Mouse (Mus musculus): ENCODE measurements at regions not wholly inside any gene's neighbourhood (a gene's known extent, or its start where the extent isn't known, plus 50 kb on each side); places are given as distances from the start of the nearest gene placed in this dataset.
"Not testable (repeated sequence)": the region's sequence is repeated elsewhere in the genome, so short reads cannot be mapped to it uniquely, and the experiment has no call there.

GRCm38 (mm10) chr6:20555320-20555883 lies 659.9 kb upstream of the Kcnd2 start:
- intact Hi-C loops (cut with DNase I), result no loop called here
- no peak for DNase-seq (ENCODE audit: extremely low spot score in 1 of 2, low spot score in 2 of 2)

DNA sequence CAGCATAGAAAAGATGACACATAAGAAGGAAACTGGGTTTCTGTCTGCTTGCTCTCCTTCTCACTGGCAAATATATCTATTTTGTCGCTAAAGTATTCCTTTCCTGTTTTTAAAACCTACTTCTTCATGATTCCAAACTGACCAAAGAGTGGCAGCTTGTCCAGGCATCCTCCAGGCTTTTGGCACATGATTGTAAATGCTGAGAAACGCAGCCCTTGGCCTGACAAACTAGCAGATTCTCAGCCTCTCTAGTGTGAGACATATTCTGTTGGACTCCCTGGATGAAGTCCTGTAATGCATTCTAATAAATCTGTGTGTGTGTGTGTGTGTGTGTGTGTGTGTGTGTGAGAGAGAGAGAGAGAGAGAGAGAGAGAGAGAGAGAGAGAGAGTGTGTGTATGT lies 642.7 kb upstream of the Kcnd2 start:
- intact Hi-C loops (cut with DNase I), result no loop called here
- no peak for DNase-seq (ENCODE audit: extremely low spot score in 1 of 2, low spot score in 2 of 2)

GRCm38 (mm10) chr6:20574734-20575133 lies 640.6 kb upstream of the Kcnd2 start:
- no peak for DNase-seq (ENCODE audit: extremely low spot score in 1 of 2, low spot score in 2 of 2)
- intact Hi-C loops (cut with DNase I), result no loop called here

- no peak for DNase-seq (ENCODE audit: extremely low spot score in 1 of 2, low spot score in 2 of 2)
- intact Hi-C loops (cut with DNase I), result no loop called here
These were observed 616.5 kb upstream of the Kcnd2 start for GRCm38 (mm10) chr6:20598783-20599182.

GRCm38 (mm10) chr6:20604170-20604569 lies 611.1 kb upstream of the Kcnd2 start:
- intact Hi-C loops (cut with DNase I), result no loop called here
- DNase-seq (ENCODE audit: extremely low spot score in 1 of 2, low spot score in 2 of 2), result peak in 1 of 2 experiments; percentile 33

DNA sequence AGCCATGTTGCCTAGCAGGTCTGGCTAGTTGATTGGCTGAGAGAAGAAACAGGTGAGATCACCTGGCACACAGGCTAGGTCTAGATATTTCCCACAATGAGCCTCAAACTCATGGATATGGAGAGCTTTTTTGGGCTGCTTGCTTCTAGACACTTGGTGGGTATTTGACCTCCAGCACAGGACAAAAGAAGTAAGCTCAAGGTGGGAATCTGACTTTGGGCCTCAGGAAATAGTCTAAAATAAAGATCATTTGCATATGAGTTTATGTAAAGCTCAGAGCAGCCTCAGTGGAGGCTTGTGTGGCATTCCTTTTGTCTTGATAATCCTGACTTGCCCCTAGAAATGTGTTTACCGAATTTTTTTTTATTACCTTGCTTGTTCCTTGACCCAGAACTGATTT lies 594.8 kb upstream of the Kcnd2 start:
- DNase-seq (ENCODE audit: extremely low spot score in 1 of 2, low spot score in 2 of 2), result no peak
- intact Hi-C loops (cut with DNase I), result no loop called here

GRCm38 (mm10) chr6:20626382-20626781 lies 588.9 kb upstream of the Kcnd2 start:
- DNase-seq (ENCODE audit: extremely low spot score in 1 of 2, low spot score in 2 of 2), result no peak
- intact Hi-C loops (cut with DNase I), result no loop called here

GRCm38 (mm10) chr6:20627071-20627470 lies 588.2 kb upstream of the Kcnd2 start:
- DNase-seq (ENCODE audit: extremely low spot score in 1 of 2, low spot score in 2 of 2), result no peak
- intact Hi-C loops (cut with DNase I), result no loop called here

DNA sequence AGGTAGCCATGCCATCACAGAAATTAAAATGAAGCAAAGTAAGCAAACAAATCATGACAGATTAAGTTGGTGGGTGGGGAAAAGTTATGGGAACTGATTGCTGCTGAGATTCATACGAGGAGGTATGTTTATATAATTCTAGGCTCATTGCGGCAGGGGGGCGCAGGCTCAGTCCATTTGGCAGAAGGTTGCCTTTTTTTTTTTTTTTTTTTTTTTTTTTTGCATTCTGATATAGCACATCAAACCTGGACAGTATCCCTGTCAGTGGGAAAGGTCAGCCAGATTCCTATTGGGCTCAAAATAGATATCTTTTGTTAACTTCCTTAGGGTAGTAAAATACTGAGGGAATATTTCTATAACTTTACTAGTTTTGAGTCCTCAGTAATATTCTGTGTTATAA lies 575.0 kb upstream of the Kcnd2 start:
- DNase-seq (ENCODE audit: extremely low spot score in 1 of 2, low spot score in 2 of 2), result no peak
- intact Hi-C loops (cut with DNase I), result no loop called here

DNA sequence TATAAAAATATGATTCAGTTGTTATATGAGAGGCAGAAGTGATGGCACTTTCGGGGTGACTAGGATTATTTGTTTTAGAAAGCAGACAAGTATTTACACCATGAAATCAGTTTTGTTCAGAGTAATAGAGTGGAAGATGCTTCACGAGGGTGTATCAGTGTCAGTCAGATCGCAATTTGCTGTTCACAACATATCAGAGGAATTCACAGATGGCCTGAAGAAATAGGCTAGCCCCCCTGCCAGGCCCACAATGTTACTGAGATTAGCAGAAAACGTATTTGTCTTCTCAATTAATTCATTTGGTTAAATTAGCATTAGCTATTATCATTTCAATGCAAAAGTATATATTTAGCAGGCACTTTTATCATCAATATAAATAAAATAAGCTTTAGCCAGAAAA lies 573.9 kb upstream of the Kcnd2 start:
- intact Hi-C loops (cut with DNase I), result no loop called here
- DNase-seq (ENCODE audit: extremely low spot score in 1 of 2, low spot score in 2 of 2), result no peak

DNA sequence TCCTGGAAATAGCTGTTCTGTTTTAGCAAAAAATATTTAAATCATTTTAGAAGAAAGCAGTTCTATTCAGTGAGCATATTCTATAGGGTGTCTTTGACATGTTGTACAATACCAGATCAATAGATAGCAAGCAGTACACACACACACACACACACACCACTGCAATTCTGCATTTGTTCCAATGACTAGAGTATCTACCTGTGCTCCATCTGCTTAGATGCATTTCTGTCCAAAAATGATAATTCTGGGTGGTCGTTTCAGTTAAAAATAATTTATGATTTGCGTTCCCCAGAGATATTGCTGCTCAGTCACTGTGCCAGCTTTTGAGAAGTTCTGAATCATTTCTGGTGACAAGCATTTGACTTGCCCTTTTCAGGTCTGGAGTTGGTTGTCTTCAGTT lies 573.5 kb upstream of the Kcnd2 start:
- DNase-seq (ENCODE audit: extremely low spot score in 1 of 2, low spot score in 2 of 2), result no peak
- intact Hi-C loops (cut with DNase I), result no loop called here

- DNase-seq (ENCODE audit: extremely low spot score in 1 of 2, low spot score in 2 of 2), result no peak
- intact Hi-C loops (cut with DNase I), result no loop called here
These were observed 558.3 kb upstream of the Kcnd2 start for GRCm38 (mm10) chr6:20657042-20657441.

DNA sequence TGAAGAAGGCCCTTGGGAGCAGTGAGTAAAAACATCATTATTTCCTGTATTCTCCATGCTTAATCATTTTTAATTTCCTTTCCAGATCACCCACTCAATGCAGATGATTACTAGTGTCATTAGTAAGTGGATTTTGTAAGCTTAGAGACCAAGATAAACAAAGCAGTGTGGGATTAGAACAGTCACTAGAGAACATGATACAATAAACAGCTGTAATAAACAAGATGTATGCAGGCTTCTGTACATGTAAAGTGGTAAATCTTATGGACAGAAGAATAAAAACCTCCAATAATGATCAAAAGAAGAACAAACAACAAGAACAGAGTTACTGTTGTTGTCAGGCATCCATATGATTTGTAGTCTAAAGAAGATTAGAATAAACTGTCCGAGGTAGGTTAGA lies 542.1 kb upstream of the Kcnd2 start:
- intact Hi-C loops (cut with DNase I), result no loop called here
- no peak for DNase-seq (ENCODE audit: extremely low spot score in 1 of 2, low spot score in 2 of 2)

- DNase-seq (ENCODE audit: extremely low spot score in 1 of 2, low spot score in 2 of 2); intact Hi-C loops (cut with DNase I): not testable (repeated sequence)
These were observed 528.7 kb upstream of the Kcnd2 start for GRCm38 (mm10) chr6:20686447-20687238.

DNA sequence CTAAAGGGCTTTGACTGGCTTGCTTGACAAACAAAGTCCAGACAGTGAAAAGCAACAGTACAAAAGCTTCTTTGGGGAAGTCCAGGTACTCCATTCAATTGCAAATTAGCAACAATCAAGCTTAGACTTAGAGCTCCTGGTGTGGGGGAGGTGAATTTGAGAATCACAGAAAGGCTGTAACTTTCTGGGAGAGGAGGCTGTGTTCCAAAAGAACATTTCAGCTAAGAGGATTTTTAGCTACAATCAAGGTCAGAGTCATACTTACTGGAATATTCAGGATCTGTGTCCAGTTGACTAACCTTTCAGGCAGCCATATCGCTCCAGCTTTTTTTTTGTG lies 528.1 kb upstream of the Kcnd2 start:
- intact Hi-C loops (cut with DNase I); DNase-seq (ENCODE audit: extremely low spot score in 1 of 2, low spot score in 2 of 2): not testable (repeated sequence)

DNA sequence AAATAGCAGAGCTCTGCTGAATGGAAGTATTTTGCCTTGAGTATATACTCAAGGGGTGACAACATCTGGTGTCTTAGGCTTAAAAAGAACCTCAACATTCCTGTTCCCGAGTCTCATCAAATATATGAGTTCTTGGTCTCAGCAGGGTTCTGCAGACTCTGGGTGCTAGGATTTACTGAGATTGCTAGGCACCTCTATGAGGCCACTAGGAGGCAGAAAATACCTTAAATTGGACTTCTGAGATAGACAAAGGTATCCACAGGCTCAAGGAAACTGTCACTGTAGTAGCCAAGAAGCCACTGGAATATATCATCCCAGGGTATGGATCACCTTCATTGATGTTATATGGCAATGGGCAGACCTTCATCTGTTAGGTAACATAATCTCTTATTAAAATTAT lies 489.4 kb upstream of the Kcnd2 start:
- DNase-seq (ENCODE audit: extremely low spot score in 1 of 2, low spot score in 2 of 2), result no peak
- intact Hi-C loops (cut with DNase I), result no loop called here

- DNase-seq (ENCODE audit: extremely low spot score in 1 of 2, low spot score in 2 of 2), result no peak
- intact Hi-C loops (cut with DNase I), result no loop called here
These were observed 476.2 kb upstream of the Kcnd2 start for GRCm38 (mm10) chr6:20739095-20739494.

DNA sequence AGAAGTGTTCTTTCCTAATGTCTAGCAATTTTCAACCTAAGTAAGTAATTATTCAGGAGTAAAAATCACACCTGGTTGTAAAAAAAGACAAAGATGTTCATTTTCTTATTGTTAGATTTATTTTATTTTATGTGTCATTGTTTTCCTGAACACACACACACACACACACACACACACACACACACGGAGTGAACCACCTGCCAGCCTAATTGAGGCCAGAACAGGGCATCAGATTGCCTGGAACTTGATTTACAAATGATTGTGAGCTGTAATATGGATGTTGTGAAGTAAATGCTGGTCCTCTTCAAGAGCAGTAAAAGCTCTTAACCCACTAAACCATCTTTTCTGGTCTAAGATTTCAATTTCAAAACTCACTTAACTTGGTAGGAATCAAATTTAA lies 474.9 kb upstream of the Kcnd2 start:
- no peak for DNase-seq (ENCODE audit: extremely low spot score in 1 of 2, low spot score in 2 of 2)
- intact Hi-C loops (cut with DNase I), result no loop called here

- intact Hi-C loops (cut with DNase I), result no loop called here
- DNase-seq (ENCODE audit: extremely low spot score in 1 of 2, low spot score in 2 of 2), result no peak
These were observed 474.1 kb upstream of the Kcnd2 start for GRCm38 (mm10) chr6:20741240-20741639.

GRCm38 (mm10) chr6:20757240-20757639 lies 458.1 kb upstream of the Kcnd2 start:
- DNase-seq (ENCODE audit: extremely low spot score in 1 of 2, low spot score in 2 of 2), result no peak
- intact Hi-C loops (cut with DNase I), result no loop called here

DNA sequence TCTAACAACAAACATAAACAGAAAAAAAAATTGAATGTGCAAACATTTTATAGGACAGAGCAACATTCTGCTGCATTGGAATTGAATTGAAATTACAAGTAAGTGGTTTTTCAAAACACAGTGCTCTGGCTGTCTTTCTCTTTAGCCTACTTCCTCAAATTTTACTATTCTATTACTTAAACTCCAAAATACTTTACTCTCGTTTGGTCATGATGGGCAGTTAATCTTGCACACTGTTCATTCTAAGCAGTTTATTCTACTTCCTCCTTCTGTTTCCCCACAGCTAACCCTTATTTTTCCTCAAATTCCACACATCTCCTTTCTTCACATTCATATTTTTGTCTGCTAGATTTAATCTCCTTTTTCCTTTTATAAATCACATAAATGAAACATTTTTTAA lies 454.0 kb upstream of the Kcnd2 start:
- intact Hi-C loops (cut with DNase I), result no loop called here
- no peak for DNase-seq (ENCODE audit: extremely low spot score in 1 of 2, low spot score in 2 of 2)

Data from left cerebral cortex, postnatal 10 days (tissue).